Mouse (Mus musculus) limb, embryonic 11.5 days (tissue): ENCODE measurements at regions not wholly inside any gene's neighbourhood (a gene's known extent, or its start where the extent isn't known, plus 50 kb on each side); places are given as distances from the start of the nearest gene placed in this dataset.
A peak's percentile ranks its signal among the peaks of the same experiment; 100 is the strongest.
"Not testable (repeated sequence)": the region's sequence is repeated elsewhere in the genome, so short reads cannot be mapped to it uniquely, and the experiment has no call there.

Experiments used
- ATAC-seq: fragments of 200-750 bp; cut with Nextera tagmentation; 2 replicates; pipeline ENCODE4 v1.8.0; 2017; ENCODE audit warnings: low read depth; ENCODE audit not compliant: insufficient number of reproducible peaks, low FRiP score, low TSS enrichment
- DNase-seq: peaks from one replicate; pipeline ENCODE4 v3.0.0-alpha.2; 2015; ENCODE audit warnings: low spot score
- H3K27ac ChIP-seq: fragments of 300-500 bp; sonication (generic); replicated peaks from 2 replicates; pipeline ENCODE4 v1.5.1; 2014; ENCODE audit warnings: low read depth, mild to moderate bottlenecking, low read length
- H3K27me3 ChIP-seq: fragments of 300-500 bp; sonication (generic); 2 replicates; pipeline ENCODE4 v1.6.1; 2014; ENCODE audit warnings: mild to moderate bottlenecking, low read length, mixed read lengths; ENCODE audit not compliant: control insufficient read depth, insufficient read depth
- H3K36me3 ChIP-seq: fragments of 300-500 bp; sonication (generic); 2 replicates; pipeline ENCODE4 v1.6.1; 2014; ENCODE audit warnings: mild to moderate bottlenecking, low read length, moderate library complexity, mixed read lengths; ENCODE audit not compliant: control insufficient read depth, insufficient read depth
- H3K4me1 ChIP-seq: fragments of 300-500 bp; sonication (generic); 2 replicates; pipeline ENCODE4 v1.6.1; 2014; ENCODE audit warnings: low read length, mixed read lengths; ENCODE audit not compliant: control insufficient read depth, insufficient read depth
- H3K4me2 ChIP-seq: fragments of 300-500 bp; sonication (generic); 2 replicates; pipeline ENCODE4 v1.6.1; 2014; ENCODE audit warnings: low read depth, mild to moderate bottlenecking, moderate library complexity; ENCODE audit not compliant: severe bottlenecking
- H3K4me3 ChIP-seq: fragments of 300-500 bp; sonication (generic); 2 replicates; pipeline ENCODE4 v1.5.1; 2014; ENCODE audit warnings: low read depth, low read length
- H3K9ac ChIP-seq: fragments of 300-500 bp; sonication (generic); 2 replicates; pipeline ENCODE4 v1.6.1; 2014; ENCODE audit warnings: mild to moderate bottlenecking, low read length
- H3K9me3 ChIP-seq: fragments of 300-500 bp; sonication (generic); 2 replicates; pipeline ENCODE4 v1.6.1; 2016; ENCODE audit warnings: low read length; ENCODE audit not compliant: control insufficient read depth
- WGBS: fragments of 180-500 bp; shearing (Covaris S2); extraction: QIAGEN DNeasy Blood & Tissue Kit; methylation state at CpG from one replicate; pipeline ENCODE4 v1.1.7; 2014; 5-methylcytosine and 5-hydroxymethylcytosine counted together

DNA sequence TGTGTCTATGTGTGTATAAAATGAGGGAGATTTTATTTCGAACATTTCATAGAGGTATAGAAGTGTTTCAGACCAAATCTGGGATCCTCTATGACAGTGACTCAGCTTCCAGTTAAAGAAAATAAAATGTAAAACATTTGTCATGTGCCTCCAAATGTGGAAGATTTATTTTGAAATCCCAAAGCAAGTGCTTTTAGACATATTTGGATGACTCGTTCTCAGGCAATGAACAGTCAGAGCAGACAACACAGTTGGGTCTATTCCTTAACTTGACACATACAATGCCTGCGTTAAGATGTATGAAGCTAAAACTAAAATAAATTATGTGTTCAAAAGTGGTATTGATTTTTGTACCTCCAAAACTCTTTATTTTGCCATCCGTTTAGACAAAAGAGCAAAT, 830.4 kb upstream of the Grm7 start:
- no peak for DNase-seq
- Histone ChIP-seq H3K36me3 (no peaks in the 10 kb centered on the region), H3K9ac (no peak overlapping the region), H3K27me3 (no peaks in the 10 kb centered on the region), H3K27ac (no peak overlapping the region), H3K9me3 (no peaks in the 10 kb centered on the region), H3K4me1 (no peaks in the 10 kb centered on the region), H3K4me3 (no peak overlapping the region), H3K4me2 (no peak overlapping the region)
- ATAC-seq, result no peak
- WGBS, result 89% methylated on average over 4 of the region's 4 CpGs

DNA sequence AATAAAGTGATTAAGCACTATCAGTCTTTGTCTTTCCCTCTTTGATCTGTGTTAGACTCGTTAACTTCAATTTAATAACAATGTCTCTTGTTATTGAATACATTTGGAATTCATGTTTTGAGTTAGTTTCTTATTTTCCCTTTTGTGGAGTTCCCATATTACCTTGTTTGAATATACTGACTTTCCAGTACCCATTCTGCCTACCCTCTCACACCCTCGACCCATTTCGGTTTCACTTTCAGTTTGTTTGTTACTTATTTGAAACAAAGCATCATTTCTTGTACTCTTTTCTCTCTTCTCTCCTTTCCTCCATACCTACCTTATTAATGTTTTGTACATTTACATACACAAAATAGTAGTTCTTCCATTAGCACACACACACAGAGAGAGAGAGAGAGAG, 797.1 kb upstream of the Grm7 start:
- Histone ChIP-seq H3K4me2 (no peak overlapping the region), H3K36me3 (no peaks in the 10 kb centered on the region), H3K27me3 (no peaks in the 10 kb centered on the region), H3K9ac (no peak overlapping the region), H3K4me3 (no peak overlapping the region), H3K9me3 (no peaks in the 10 kb centered on the region), H3K4me1 (no peaks in the 10 kb centered on the region), H3K27ac (no peak overlapping the region)
- no peak for DNase-seq
- WGBS, result 70% methylated on average over 3 of the region's 3 CpGs
- no peak for ATAC-seq

DNA sequence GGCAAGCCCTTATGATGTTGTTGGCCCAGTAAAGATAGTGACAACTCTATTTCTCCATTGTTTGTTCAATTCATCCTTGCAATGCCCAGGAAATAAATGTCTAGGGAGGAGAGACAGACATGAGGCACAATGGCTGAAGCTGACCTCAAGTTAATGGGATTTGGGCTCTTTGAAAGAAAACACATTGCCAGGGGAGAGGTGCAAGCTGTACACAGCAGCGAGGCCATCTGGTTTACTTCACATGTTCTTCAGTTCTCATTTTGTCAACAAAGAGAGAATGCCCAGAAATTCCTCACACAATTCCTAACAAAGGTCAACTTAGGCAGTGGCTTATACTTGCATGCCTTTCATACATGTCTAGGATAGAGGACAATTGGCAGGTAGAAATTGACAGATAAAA, 789.6 kb upstream of the Grm7 start:
- Histone ChIP-seq H3K36me3 (no peaks in the 10 kb centered on the region), H3K4me3 (no peak overlapping the region), H3K4me2 (no peak overlapping the region), H3K9ac (no peak overlapping the region), H3K27ac (no peak overlapping the region), H3K9me3 (no peaks in the 10 kb centered on the region), H3K4me1 (no peaks in the 10 kb centered on the region), H3K27me3 (no peaks in the 10 kb centered on the region)
- DNase-seq, result no peak
- 42% methylated on average over 1 of the region's 1 CpGs for WGBS
- peak; percentile 50; the same call in 1 of the 2 replicates for ATAC-seq

DNA sequence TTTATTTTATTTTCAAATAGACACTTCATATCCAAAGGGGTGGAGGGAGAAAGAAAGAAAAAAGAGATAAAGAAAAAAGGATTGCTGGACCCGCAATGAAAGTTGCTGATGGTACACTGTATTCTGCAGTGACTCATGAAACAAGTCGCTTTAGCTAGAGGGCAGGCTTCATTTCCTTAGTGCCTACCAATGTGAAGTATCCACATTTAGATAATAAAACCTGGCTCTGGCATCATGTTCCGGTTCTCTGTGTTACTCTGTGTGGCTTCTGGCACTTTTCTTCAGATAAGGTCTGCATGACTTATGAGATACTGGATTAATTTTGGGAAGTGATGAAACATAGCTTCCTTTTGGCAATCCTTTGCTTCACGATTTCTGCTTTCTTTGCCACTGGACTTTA, 782.0 kb upstream of the Grm7 start:
- Histone ChIP-seq H3K27ac (no peak overlapping the region), H3K4me2 (no peak overlapping the region), H3K4me1 (no peaks in the 10 kb centered on the region), H3K27me3 (no peaks in the 10 kb centered on the region), H3K36me3 (no peaks in the 10 kb centered on the region), H3K4me3 (no peak overlapping the region), H3K9ac (no peak overlapping the region), H3K9me3 (no peaks in the 10 kb centered on the region)
- no peak for ATAC-seq
- DNase-seq, result no peak
- 84% methylated on average over 4 of the region's 4 CpGs for WGBS

DNA sequence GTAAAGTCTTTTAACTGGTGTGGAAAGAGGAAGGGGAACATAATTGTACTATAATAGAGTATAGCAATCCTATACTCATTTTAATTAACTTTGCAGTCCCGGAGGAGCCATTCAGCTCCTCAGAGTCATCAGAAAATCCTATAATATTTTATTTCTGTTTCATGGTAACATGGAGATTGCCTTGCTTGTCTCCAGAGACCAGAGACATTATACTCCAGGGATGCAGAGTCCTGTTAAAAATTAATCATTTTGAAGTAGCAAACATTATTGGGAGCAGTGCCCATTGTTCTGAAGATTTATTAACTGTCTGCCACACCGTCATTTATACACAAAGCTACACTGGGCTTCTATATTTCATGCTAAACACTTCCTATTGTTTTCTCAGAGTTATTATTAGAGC, 771.2 kb upstream of the Grm7 start:
- H3K4me3 ChIP-seq, result no peak overlapping the region
- DNase-seq (no peak), ATAC-seq (no peak)
- H3K27ac ChIP-seq, result no peak overlapping the region
- H3K9me3 ChIP-seq, result no peaks in the 10 kb centered on the region
- 92% methylated on average over 2 of the region's 2 CpGs for WGBS
- H3K27me3 ChIP-seq, result no peaks in the 10 kb centered on the region
- H3K4me2 ChIP-seq, result no peak overlapping the region
- no peaks in the 10 kb centered on the region for H3K4me1 ChIP-seq
- no peak overlapping the region for H3K9ac ChIP-seq
- H3K36me3 ChIP-seq, result no peaks in the 10 kb centered on the region

DNA sequence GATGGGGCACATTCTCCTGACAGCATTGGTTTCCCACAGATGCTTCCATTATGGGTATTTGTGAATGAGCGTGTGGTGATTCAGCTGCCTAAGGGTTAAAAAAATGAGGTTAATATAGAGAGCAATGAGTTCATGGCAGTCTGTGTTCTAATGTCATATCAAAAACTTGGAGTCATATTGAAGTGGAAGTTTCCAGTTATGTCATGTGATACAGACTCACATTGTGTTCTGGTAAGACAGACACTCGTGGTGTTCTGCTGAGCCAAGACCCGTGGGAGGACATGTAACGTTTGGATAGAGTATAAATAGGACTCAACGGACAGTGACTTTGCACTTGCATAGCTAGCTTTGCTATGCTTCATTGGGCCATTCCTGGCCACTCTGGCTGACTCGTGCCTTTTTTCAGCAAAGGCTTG, 770.7 kb upstream of the Grm7 start:
- H3K9ac ChIP-seq, result no peak overlapping the region
- no peak overlapping the region for H3K4me2 ChIP-seq
- WGBS, result 86% methylated on average over 6 of the region's 6 CpGs
- no peak for DNase-seq
- H3K9me3 ChIP-seq, result no peaks in the 10 kb centered on the region
- no peak overlapping the region for H3K27ac ChIP-seq
- no peak for ATAC-seq
- H3K4me1 ChIP-seq, result no peaks in the 10 kb centered on the region
- H3K36me3 ChIP-seq, result no peaks in the 10 kb centered on the region
- no peaks in the 10 kb centered on the region for H3K27me3 ChIP-seq
- H3K4me3 ChIP-seq, result no peak overlapping the region

DNA sequence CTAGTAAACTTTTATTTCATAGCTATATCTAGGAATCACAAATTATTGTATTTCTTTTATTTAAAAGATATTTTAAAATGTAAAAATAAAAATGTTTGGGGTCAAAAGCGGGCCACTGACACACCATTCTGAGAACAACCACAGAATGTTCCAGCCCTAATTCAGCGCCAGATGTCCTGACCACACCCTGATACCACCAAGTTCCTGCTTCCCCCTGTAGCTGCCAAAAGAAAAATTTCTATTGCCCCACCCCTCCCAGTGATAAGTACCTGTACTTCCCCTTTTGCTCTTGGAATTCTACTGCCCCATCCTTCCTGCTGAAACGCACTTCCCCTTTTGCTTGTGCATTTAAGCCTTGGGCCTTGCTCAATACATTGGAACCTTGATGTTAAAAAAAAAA, 769.8 kb upstream of the Grm7 start:
- ATAC-seq, DNase-seq, H3K9me3 ChIP-seq, H3K27me3 ChIP-seq, H3K4me3 ChIP-seq, H3K9ac ChIP-seq, H3K27ac ChIP-seq, H3K36me3 ChIP-seq, H3K4me1 ChIP-seq, H3K4me2 ChIP-seq: not testable (repeated sequence)
- 92% methylated on average over 3 of the region's 3 CpGs for WGBS

DNA sequence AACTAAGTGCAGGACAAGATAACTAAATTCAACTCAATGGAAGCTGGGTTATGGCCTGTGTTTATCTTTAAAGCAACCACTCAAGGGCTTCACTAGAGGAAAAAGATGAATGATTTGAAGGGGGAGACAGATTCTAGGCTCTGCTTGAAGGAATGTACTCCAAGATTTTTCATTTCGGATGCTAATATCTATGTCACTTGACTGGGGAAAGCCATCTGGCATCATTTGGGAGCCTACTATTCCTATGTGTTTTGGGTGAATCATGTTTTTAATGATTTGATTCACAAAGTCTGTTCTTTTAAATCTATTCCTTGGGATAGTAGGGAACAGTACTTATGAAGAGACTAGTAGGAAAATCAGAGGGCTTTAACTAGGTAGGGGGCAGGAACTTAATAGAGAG, 766.2 kb upstream of the Grm7 start:
- no peaks in the 10 kb centered on the region for H3K27me3 ChIP-seq
- no peak for ATAC-seq
- no peak overlapping the region for H3K27ac ChIP-seq
- no peak for DNase-seq
- H3K9ac ChIP-seq, result no peak overlapping the region
- H3K4me3 ChIP-seq, result no peak overlapping the region
- H3K4me2 ChIP-seq, result no peak overlapping the region
- no peaks in the 10 kb centered on the region for H3K36me3 ChIP-seq
- H3K4me1 ChIP-seq, result no peaks in the 10 kb centered on the region
- WGBS, result 94% methylated on average over 1 of the region's 1 CpGs
- no peaks in the 10 kb centered on the region for H3K9me3 ChIP-seq

DNA sequence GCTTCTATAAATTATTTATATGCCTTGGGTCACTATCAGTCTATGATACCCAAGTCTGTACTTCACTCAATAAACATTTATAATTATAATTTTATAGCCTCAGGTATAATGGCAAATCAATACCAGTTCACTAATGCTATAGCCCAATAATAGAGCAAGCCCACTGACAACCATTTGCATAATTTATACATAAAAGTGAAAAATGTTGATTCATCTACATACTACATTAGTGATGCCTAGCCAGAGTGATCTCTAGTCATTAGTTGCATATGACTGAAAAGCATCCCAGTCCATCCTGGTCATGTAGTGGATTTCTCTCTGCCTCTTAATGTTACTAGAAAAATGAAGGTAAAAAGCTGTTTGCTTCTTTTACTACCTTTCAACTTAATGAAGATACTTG, 721.6 kb upstream of the Grm7 start:
- DNase-seq, result no peak
- Histone ChIP-seq H3K4me3 (no peak overlapping the region), H3K4me1 (no peaks in the 10 kb centered on the region), H3K9ac (no peak overlapping the region), H3K36me3 (no peaks in the 10 kb centered on the region), H3K27me3 (no peaks in the 10 kb centered on the region), H3K9me3 (no peaks in the 10 kb centered on the region), H3K27ac (no peak overlapping the region), H3K4me2 (no peak overlapping the region)
- no peak for ATAC-seq
